Mouse (Mus musculus): Measurements from ENCODE around the gene Zfp385a. TPM values are rescaled to one million over a fixed set of nuclear protein-coding genes. Genes with fewer than 3 reads are reported as not detected.

Zfp385a gene
- polyA plus RNA-seq, 1 experiment from 2014 or later, result 10.1 TPM

DNA sequence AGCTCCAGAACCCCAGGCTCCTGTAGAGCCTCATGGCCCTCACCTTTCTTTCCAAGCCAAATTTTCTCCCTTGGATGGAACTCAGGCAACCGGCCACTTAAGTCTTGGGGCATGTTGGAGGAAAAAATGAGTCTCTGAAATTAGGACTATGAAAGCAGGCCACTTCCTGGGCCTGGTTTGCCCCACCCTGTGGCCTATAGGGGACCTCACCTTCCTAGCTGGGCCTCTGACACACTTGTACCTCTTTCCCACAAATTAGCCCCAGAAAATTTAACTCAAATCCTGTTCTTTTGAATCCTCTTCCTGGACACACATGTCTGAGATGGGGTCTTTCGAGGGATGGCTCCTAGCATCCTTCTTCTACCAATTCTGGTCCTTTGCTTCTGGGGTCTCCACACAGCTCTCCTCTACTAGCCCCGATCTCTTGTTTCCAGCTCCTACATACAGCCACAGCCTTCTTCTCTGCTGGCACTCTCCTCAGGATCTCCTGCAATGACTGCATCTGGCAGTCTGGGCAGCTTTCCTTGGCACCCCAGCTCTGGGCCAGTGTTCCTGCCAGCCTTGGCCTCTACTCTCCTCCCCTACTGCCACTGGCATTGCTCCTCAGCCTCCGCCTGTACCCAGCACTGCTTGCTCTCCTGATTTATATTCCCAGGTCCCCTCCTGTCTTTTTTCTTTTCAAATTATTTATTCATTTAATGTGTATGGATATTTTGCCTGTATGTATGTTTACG lies 20.1 kb upstream of the Zfp385a start:
- Histone ChIP-seq H3K9ac (replicated peaks) (no peak overlapping the region), H3K9me3 (ENCODE audit: low read length) (no peaks in the 10 kb centered on the region), H3K4me1 (ENCODE audit: insufficient read depth) (peaks cover 53% of the 10 kb centered on the region), H3K4me2 (ENCODE audit: low read depth, low read length) (no peak overlapping the region), H3K4me3 (ENCODE audit: low read depth, low read length) (no peak overlapping the region), H3K36me3 (replicated peaks; ENCODE audit: insufficient read depth, low read length) (peaks cover 18% of the 10 kb centered on the region), H3K27me3 (ENCODE audit: insufficient read depth, low read length) (no peaks in the 10 kb centered on the region), H3K27ac (ENCODE audit: low read depth) (no peak overlapping the region)
- TF ChIP-seq EP300 (IDR thresholded peaks at IDR 0.05; ENCODE audit: low read depth) (no peak), CTCF (IDR thresholded peaks at IDR 0.05; ENCODE audit: low read depth) (no peak)
- ATAC-seq (no peak), DNase-seq (no peak)
- 69% methylated on average over 5 of the region's 5 CpGs for WGBS (ENCODE audit: insufficient replicate concordance)

DNA sequence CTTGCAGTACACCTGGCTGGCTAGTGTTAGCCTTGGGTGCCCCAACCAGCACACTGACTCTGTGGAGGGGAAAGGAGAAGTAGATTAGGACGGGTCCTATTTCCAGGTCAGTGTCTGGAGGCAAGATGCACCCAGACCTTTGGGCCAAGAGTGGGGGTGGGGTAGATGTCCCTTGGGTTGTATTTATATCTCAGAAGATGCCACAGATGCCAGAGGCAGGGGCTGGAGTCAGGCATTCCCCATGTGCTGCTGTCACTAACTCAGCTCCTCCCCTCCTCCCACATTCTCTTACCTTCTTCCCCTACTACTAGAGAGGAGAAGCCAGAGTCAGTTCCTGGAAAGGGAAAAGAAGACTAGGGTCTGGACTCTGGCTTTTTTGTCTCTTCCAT lies 19.2 kb upstream of the Zfp385a start:
- Histone ChIP-seq H3K27me3 (ENCODE audit: insufficient read depth, low read length) (no peaks in the 10 kb centered on the region), H3K27ac (ENCODE audit: low read depth) (0 out of 2 replicates have a peak overlapping the region, but pooled peaks have one; percentile 32), H3K9me3 (ENCODE audit: low read length) (no peaks in the 10 kb centered on the region), H3K4me2 (ENCODE audit: low read depth, low read length) (no peak overlapping the region), H3K4me1 (ENCODE audit: insufficient read depth) (peaks cover 44% of the 10 kb centered on the region), H3K9ac (replicated peaks) (no peak overlapping the region), H3K4me3 (ENCODE audit: low read depth, low read length) (no peak overlapping the region), H3K36me3 (replicated peaks; ENCODE audit: insufficient read depth, low read length) (peaks cover 27% of the 10 kb centered on the region)
- ATAC-seq, result no peak
- TF ChIP-seq CTCF (IDR thresholded peaks at IDR 0.05; ENCODE audit: low read depth), result no peak
- TF ChIP-seq EP300 (IDR thresholded peaks at IDR 0.05; ENCODE audit: low read depth), result no peak
- 47% methylated on average over 1 of the region's 1 CpGs for WGBS (ENCODE audit: insufficient replicate concordance)
- no peak for DNase-seq

DNA sequence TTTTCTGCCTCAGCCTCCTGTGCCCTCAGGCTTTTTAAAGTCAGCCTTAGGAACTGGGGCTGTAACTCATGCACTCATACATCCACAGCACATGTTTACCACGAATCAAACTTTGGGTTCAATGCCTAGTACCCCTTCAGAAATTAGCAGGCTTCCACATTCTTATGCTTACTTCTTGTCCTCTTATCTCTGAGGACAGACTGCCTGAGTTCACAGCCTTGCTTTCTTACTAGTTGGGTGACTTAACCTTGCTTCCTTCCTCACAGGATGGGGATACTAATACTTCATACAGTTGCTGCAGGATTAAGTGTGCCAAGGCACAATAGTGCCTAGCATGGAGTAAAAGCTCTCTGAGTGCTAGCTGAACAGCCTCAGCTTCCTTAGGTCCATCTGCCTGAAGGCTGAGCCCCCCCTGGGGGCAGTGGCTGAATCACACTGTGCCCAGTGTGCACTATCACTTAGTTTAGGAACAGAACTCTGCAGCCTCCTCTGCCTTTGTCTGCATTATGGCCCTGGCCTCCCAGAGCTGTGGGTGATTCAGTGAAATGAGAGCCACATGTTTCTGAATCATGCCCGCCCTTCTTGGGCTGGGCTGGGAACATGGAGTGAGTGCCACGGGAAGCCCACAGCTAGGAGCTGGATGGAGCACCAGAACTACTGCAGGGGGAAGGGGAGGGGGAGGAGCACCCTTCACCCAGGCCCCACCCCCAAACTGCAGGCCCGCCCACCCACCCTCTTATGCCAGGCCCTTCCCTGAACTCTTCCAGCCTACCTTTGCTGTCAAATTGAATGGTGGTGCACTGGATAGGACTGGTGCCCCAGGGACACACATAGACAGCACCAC lies 18.6 kb upstream of the Zfp385a start:
- no peak for TF ChIP-seq EP300 (IDR thresholded peaks at IDR 0.05; ENCODE audit: low read depth)
- 0 out of 2 replicates have a peak, but pooled peaks have one; percentile 7 for TF ChIP-seq CTCF (IDR thresholded peaks at IDR 0.05; ENCODE audit: low read depth)
- 22% methylated on average over 4 of the region's 4 CpGs for WGBS (ENCODE audit: insufficient replicate concordance)
- Histone ChIP-seq H3K4me3 (ENCODE audit: low read depth, low read length) (no peak overlapping the region), H3K9me3 (ENCODE audit: low read length) (no peaks in the 10 kb centered on the region), H3K36me3 (replicated peaks; ENCODE audit: insufficient read depth, low read length) (peaks cover 33% of the 10 kb centered on the region), H3K4me2 (ENCODE audit: low read depth, low read length) (no peak overlapping the region), H3K9ac (replicated peaks) (no peak overlapping the region), H3K4me1 (ENCODE audit: insufficient read depth) (peaks cover 43% of the 10 kb centered on the region), H3K27me3 (ENCODE audit: insufficient read depth, low read length) (no peaks in the 10 kb centered on the region), H3K27ac (ENCODE audit: low read depth) (peak overlapping the region; percentile 32)
- DNase-seq (no peak), ATAC-seq (peak; percentile 20)

DNA sequence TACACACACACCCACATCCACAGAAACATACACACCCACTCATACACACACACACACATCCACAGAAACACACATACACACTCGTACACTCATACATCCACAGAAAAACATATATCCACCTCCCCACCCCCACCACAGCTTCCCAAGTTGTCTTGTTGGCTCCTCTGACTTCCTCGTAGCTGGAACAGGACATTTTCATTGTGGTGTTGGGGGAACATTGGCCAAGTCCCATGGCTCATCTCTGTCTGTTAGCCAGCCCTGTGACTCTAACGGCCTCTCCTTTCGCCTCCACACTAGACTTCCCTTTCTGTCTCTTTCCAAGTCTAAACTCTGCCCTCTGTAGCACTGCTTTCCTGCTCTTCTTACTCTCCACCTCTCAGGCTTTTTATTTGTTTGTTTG lies 17.9 kb upstream of the Zfp385a start:
- no peak overlapping the region for H3K4me3 ChIP-seq (ENCODE audit: low read depth, low read length)
- peaks cover 39% of the 10 kb centered on the region for H3K4me1 ChIP-seq (ENCODE audit: insufficient read depth)
- H3K36me3 ChIP-seq (replicated peaks; ENCODE audit: insufficient read depth, low read length), result peaks cover 40% of the 10 kb centered on the region
- no peaks in the 10 kb centered on the region for H3K27me3 ChIP-seq (ENCODE audit: insufficient read depth, low read length)
- TF ChIP-seq CTCF (IDR thresholded peaks at IDR 0.05; ENCODE audit: low read depth) (no peak), EP300 (IDR thresholded peaks at IDR 0.05; ENCODE audit: low read depth) (no peak)
- H3K4me2 ChIP-seq (ENCODE audit: low read depth, low read length), result no peak overlapping the region
- no peak overlapping the region for H3K9ac ChIP-seq (replicated peaks)
- no peaks in the 10 kb centered on the region for H3K9me3 ChIP-seq (ENCODE audit: low read length)
- DNase-seq (no peak), ATAC-seq (no peak)
- WGBS (ENCODE audit: insufficient replicate concordance), result 63% methylated on average over 4 of the region's 4 CpGs
- H3K27ac ChIP-seq (ENCODE audit: low read depth), result peak overlapping the region; percentile 20; the same call in 1 of the 2 replicates

DNA sequence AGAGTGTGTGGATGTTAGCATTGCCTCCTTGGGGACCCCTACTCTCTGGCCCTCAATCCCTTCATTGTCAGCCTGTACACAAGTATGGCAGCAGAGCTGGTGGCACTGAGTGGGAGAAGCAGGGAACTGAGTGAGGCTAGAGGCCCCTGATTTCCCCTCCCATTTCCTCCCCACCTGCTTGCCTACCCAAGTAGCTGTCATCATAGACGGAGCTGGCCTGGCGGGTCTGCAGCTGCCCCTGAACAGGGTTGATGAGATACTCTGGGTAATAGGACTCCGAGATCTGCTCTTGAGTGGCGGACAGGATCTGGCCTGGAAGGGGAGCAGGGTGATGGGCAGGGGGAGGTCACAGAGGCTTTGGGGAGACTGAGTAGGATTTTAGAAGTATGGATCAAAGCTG lies 16.2 kb upstream of the Zfp385a start:
- Histone ChIP-seq H3K4me2 (ENCODE audit: low read depth, low read length) (no peak overlapping the region), H3K9ac (replicated peaks) (no peak overlapping the region), H3K36me3 (replicated peaks; ENCODE audit: insufficient read depth, low read length) (peaks cover 55% of the 10 kb centered on the region), H3K4me3 (ENCODE audit: low read depth, low read length) (no peak overlapping the region), H3K4me1 (ENCODE audit: insufficient read depth) (peaks cover 25% of the 10 kb centered on the region), H3K9me3 (ENCODE audit: low read length) (no peaks in the 10 kb centered on the region), H3K27me3 (ENCODE audit: insufficient read depth, low read length) (no peaks in the 10 kb centered on the region), H3K27ac (ENCODE audit: low read depth) (no peak overlapping the region; the same call in 1 of the 2 replicates)
- DNase-seq (no peak), ATAC-seq (no peak)
- WGBS (ENCODE audit: insufficient replicate concordance), result 71% methylated on average over 4 of the region's 4 CpGs
- TF ChIP-seq CTCF (IDR thresholded peaks at IDR 0.05; ENCODE audit: low read depth) (no peak), EP300 (IDR thresholded peaks at IDR 0.05; ENCODE audit: low read depth) (no peak)

DNA sequence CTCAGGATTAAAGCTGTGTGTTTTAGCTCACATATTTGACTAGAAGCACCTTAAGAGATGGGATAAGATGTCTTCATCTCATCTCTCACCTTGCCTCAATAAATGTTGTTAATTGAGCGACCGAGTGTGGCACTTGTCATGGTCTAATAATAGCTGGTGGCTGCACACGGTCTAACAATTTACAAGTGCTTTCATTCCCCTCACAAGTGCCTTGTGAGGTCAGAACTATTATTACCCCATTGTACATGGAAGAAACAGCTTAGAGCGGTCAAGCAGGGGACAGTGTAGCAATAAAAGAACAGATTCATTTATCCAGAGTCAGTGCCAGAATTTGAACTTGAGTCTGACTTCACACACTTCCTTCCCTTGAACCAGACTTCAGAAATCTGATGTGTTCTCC lies 15.5 kb upstream of the Zfp385a start:
- no peak for DNase-seq
- no peaks in the 10 kb centered on the region for H3K27me3 ChIP-seq (ENCODE audit: insufficient read depth, low read length)
- H3K9me3 ChIP-seq (ENCODE audit: low read length), result no peaks in the 10 kb centered on the region
- H3K4me3 ChIP-seq (ENCODE audit: low read depth, low read length), result no peak overlapping the region
- TF ChIP-seq CTCF (IDR thresholded peaks at IDR 0.05; ENCODE audit: low read depth), result no peak
- no peak for TF ChIP-seq EP300 (IDR thresholded peaks at IDR 0.05; ENCODE audit: low read depth)
- H3K27ac ChIP-seq (ENCODE audit: low read depth), result no peak overlapping the region
- H3K4me2 ChIP-seq (ENCODE audit: low read depth, low read length), result no peak overlapping the region
- ATAC-seq, result no peak
- WGBS (ENCODE audit: insufficient replicate concordance), result 79% methylated on average over 4 of the region's 4 CpGs
- no peak overlapping the region for H3K9ac ChIP-seq (replicated peaks)
- H3K4me1 ChIP-seq (ENCODE audit: insufficient read depth), result peaks cover 22% of the 10 kb centered on the region
- peaks cover 61% of the 10 kb centered on the region for H3K36me3 ChIP-seq (replicated peaks; ENCODE audit: insufficient read depth, low read length)

Measured in liver, postnatal 0 days (tissue).